Mouse (Mus musculus) hindbrain, postnatal 0 days (tissue): Measurements from ENCODE around the gene Nup93. TPM values are rescaled to one million over a fixed set of nuclear protein-coding genes. Genes with fewer than 3 reads are reported as not detected.

Experiments used
- ATAC-seq: fragments of 200-750 bp; cut with Nextera tagmentation; 2 replicates; pipeline ENCODE4 v1.8.0; 2017; ENCODE audit warnings: mild to moderate bottlenecking, moderate TSS enrichment, moderate library complexity
- DNase-seq: peaks from one replicate; pipeline ENCODE4 v3.0.0-alpha.2; 2015; ENCODE audit warnings: low spot score
- H3K27ac ChIP-seq: fragments of 300-500 bp; sonication (generic); 2 replicates; pipeline ENCODE4 v1.5.1; 2014; ENCODE audit warnings: mild to moderate bottlenecking
- H3K27me3 ChIP-seq: fragments of 300-500 bp; sonication (generic); 2 replicates; pipeline ENCODE4 v1.6.1; 2014; ENCODE audit warnings: low read length, mixed read lengths; ENCODE audit not compliant: insufficient read depth
- H3K36me3 ChIP-seq: fragments of 300-500 bp; sonication (generic); 2 replicates; pipeline ENCODE4 v1.6.1; 2014; ENCODE audit warnings: low read length, mixed read lengths; ENCODE audit not compliant: insufficient read depth
- H3K4me1 ChIP-seq: fragments of 300-500 bp; sonication (generic); 2 replicates; pipeline ENCODE4 v1.6.1; 2014; ENCODE audit warnings: antibody characterized with exemption, low read length, mixed read lengths; ENCODE audit not compliant: insufficient read depth
- H3K4me2 ChIP-seq: fragments of 300-500 bp; sonication (generic); 2 replicates; pipeline ENCODE4 v1.6.1; 2014; ENCODE audit warnings: low read depth, mild to moderate bottlenecking, low read length, moderate library complexity, mixed read lengths
- H3K4me3 ChIP-seq: fragments of 300-500 bp; sonication (generic); 2 replicates; pipeline ENCODE4 v1.5.1; 2014; ENCODE audit warnings: low read length
- H3K9ac ChIP-seq: fragments of 300-500 bp; sonication (generic); replicated peaks from 2 replicates; pipeline ENCODE4 v1.6.1; 2014; ENCODE audit warnings: mild to moderate bottlenecking, low read length, moderate library complexity, mixed read lengths
- H3K9me3 ChIP-seq: fragments of 300-500 bp; sonication (generic); 2 replicates; pipeline ENCODE4 v1.6.1; 2016; ENCODE audit warnings: low read length, mixed read lengths
- CTCF ChIP-seq: IDR thresholded peaks from 2 replicates; pipeline ENCODE4 v1.5.1; 2016; ENCODE audit warnings: antibody characterized with exemption, control low read depth, low read depth
- WGBS: fragments of 180-500 bp; shearing (Covaris S2); extraction: QIAGEN DNeasy Blood & Tissue Kit; methylation state at CpG from one replicate; pipeline ENCODE4 v1.1.7; 2014; 5-methylcytosine and 5-hydroxymethylcytosine counted together
- polyA plus RNA-seq: library from polyadenylated mRNA; unstranded; fragments of >200 nt; fragmentation: Nextera tagmentation; extraction: Ambion mirVana; gene quantifications from 2 replicates; pipeline ENCODE4 v1.2.1, GENCODE M21; 2015
- total RNA-seq: library from RNA; depleted of rRNA; stranded (reverse); fragments of >200 nt; gene quantifications from 2 replicates; pipeline ENCODE4 v1.2.3, GENCODE M21; 2014

Nup93 gene
- total and polyA plus RNA-seq, 2 experiments from 2014 or later: 33.1 to 44.8 TPM

DNA sequence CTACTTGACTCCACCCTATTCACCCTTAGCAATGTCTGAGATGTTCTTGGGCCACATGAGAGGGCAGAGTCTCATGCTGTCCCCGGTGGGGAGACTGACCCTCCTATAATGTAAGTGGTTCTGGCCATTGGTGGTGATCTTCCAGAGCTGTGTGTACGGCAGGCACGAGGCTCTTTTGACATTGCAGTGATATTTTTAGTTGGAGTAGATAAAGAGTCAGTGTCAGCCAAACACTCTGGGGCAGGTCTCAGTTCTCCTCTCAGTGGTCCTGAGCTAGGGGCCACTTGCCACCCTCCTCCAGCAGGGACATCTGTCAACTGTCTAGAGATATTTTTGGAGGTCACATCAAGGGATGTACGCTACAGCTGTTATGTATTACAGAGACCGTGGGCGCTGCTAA lies 142.9 kb downstream of the Nup93 start:
- WGBS: 78% methylated on average over 6 of the region's 6 CpGs
- Histone ChIP-seq H3K36me3 (no peaks in the 10 kb centered on the region), H3K27ac (no peak overlapping the region), H3K9ac (no peak overlapping the region), H3K4me2 (no peak overlapping the region), H3K9me3 (no peaks in the 10 kb centered on the region), H3K4me1 (0 out of 2 replicates have a peak, but pooled peaks cover 9% of the 10 kb centered on the region), H3K4me3 (no peak overlapping the region), H3K27me3 (no peaks in the 10 kb centered on the region)
- DNase-seq (no peak), ATAC-seq (no peak)
- TF ChIP-seq CTCF: no peak

DNA sequence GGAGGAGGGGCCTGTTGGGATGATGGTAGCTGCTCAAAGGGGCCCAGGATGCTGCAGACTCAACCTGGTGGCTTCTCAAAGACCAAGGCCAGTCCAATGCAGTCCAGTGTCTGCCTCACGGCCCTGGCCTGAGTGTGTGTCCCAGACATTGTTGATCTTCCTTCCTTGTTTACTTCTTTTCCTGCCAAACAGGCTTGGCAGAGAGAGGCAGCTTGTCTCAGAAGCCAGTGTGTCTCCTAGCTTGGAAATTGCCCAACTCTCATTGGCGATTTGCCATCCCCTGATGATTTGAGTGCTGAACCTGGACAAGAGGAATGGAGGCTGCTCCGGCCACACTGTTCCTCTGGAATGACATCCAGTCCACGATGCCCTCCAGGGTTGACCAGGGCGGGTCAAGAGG lies 144.2 kb downstream of the Nup93 start:
- Histone ChIP-seq H3K4me2 (no peak overlapping the region), H3K4me1 (0 out of 2 replicates have a peak, but pooled peaks cover 9% of the 10 kb centered on the region), H3K27ac (no peak overlapping the region; the same call in 1 of the 2 replicates), H3K4me3 (no peak overlapping the region), H3K9me3 (no peaks in the 10 kb centered on the region), H3K36me3 (no peaks in the 10 kb centered on the region), H3K27me3 (no peaks in the 10 kb centered on the region), H3K9ac (no peak overlapping the region)
- TF ChIP-seq CTCF: no peak
- peak; percentile 60; the same call in 1 of the 2 replicates for ATAC-seq
- DNase-seq: peak; percentile 83
- 41% methylated on average over 5 of the region's 5 CpGs for WGBS

DNA sequence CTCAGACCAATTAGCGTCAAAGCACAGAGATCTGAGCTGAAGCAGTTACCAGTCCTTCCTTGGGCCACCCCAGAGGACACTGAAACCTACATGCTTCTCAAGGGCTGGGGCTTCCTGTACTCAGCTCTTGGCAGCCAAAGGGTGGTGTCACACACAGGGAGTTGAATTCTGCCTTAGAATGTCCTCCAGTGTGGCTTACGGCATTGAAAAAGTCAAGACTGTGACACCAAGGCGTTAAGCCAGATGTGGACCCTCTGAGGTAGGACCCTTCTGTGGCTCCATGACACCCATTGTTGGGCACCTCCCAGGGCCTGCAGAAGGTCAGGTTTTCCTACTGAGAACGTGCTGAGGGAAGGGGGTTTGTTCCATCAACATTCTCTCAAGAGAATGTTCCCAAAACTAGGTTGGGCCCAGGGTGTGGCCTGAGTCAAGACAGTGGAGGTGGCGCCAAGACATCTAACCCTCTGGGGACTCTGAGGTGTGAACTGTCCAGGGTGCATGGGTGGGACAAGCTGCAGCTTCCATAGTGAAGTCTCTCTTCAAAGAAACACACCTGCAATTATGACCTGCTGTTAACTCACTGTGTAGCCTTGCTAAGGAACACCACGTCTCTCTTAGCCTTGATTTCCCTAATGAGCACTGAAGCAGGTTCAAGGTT lies 147.5 kb downstream of the Nup93 start:
- DNase-seq (no peak), ATAC-seq (no peak)
- Histone ChIP-seq H3K27ac (no peak overlapping the region), H3K27me3 (no peaks in the 10 kb centered on the region), H3K9me3 (no peaks in the 10 kb centered on the region), H3K9ac (no peak overlapping the region), H3K4me3 (no peak overlapping the region), H3K4me1 (0 out of 2 replicates have a peak, but pooled peaks cover 9% of the 10 kb centered on the region), H3K4me2 (no peak overlapping the region), H3K36me3 (no peaks in the 10 kb centered on the region)
- no peak for TF ChIP-seq CTCF
- WGBS: 86% methylated on average over 6 of the region's 6 CpGs

DNA sequence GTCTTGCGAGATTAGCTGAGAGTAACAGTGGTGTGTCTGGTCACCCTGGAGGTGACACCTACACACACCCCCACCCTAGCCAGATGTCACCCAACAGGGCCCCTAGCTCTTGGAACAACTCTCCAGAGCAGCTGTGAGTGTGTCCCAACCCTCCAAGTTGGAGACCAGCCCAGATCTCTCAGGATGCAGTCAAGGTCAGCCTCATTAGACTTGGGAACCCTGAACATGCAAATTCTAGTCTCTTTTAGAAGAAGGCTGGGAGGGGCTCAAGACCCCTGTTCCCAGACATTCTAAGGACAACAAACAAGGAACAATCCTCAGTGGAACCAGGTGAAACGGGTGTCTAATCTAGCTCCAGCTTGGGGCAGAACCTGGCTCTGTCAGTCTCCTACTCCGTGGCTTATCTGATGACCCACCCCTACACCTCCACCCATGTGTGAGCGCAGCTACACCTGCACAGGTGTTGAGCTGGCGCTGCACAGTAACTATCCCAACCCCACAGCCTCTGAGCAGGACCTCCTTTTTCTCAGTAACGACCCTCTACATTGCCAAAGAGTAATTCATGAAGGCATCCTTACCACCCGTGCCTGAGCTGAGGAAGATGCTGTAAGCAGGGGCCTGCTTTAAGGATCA lies 148.4 kb downstream of the Nup93 start:
- TF ChIP-seq CTCF: no peak
- DNase-seq: no peak
- 85% methylated on average over 7 of the region's 7 CpGs for WGBS
- Histone ChIP-seq H3K27me3 (no peaks in the 10 kb centered on the region), H3K9me3 (no peaks in the 10 kb centered on the region), H3K4me2 (no peak overlapping the region), H3K9ac (no peak overlapping the region), H3K36me3 (no peaks in the 10 kb centered on the region), H3K4me1 (0 out of 2 replicates have a peak, but pooled peaks cover 9% of the 10 kb centered on the region), H3K4me3 (no peak overlapping the region), H3K27ac (0 out of 2 replicates have a peak overlapping the region, but pooled peaks have one; percentile 21)
- no peak for ATAC-seq

DNA sequence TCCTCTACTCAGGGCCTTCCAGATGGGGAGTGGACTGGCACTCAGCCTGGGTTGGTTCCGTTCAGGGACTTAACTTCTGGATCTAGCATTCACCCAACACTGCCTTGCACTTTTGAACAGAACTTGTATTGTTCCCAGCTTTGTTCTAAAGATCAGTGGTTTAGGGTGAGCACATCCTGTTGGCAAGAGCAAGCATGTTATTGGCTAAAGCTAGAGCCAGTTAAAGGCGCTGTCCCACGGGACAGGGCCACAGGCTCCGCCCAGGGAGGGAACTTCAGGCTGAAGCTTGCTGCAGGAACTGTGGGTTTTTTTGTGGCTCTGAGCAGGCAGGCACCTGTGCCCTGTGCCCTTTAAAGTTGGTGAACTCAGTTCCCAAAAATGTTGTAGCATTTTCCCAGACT lies 148.9 kb downstream of the Nup93 start:
- H3K4me1 ChIP-seq: 0 out of 2 replicates have a peak, but pooled peaks cover 8% of the 10 kb centered on the region
- ATAC-seq: no peak
- H3K4me2 ChIP-seq: no peak overlapping the region
- H3K4me3 ChIP-seq: no peak overlapping the region
- no peak for TF ChIP-seq CTCF
- DNase-seq: peak; percentile 49
- WGBS: 50% methylated on average over 4 of the region's 4 CpGs
- no peaks in the 10 kb centered on the region for H3K36me3 ChIP-seq
- no peaks in the 10 kb centered on the region for H3K27me3 ChIP-seq
- H3K27ac ChIP-seq: 0 out of 2 replicates have a peak overlapping the region, but pooled peaks have one; percentile 21
- H3K9me3 ChIP-seq: no peaks in the 10 kb centered on the region
- H3K9ac ChIP-seq: no peak overlapping the region

DNA sequence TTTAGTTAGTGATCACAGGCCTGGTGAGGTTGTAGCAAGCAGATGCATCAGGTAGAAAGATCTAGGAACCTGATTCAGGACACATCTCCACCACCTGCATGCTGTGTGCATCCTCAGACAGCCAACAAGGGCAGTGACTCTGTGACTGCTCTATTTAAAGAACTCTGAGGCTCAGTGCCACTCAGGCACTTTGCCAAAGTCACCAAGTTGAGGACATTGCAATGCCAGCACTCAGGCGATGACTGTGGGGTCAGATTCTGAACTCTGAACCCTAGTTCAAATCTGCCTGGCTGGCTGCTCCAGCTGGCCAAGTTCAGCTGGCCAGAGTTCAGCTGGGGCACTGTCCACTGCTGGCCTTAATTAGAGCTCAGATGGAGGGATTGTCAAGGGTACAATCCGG lies 149.5 kb downstream of the Nup93 start:
- Histone ChIP-seq H3K4me2 (no peak overlapping the region), H3K9me3 (no peaks in the 10 kb centered on the region), H3K9ac (no peak overlapping the region), H3K36me3 (no peaks in the 10 kb centered on the region), H3K4me3 (no peak overlapping the region), H3K27ac (no peak overlapping the region), H3K27me3 (no peaks in the 10 kb centered on the region), H3K4me1 (0 out of 2 replicates have a peak, but pooled peaks cover 2% of the 10 kb centered on the region)
- TF ChIP-seq CTCF: no peak
- DNase-seq (peak; percentile 21), ATAC-seq (no peak)
- WGBS: 69% methylated on average over 2 of the region's 2 CpGs

DNA sequence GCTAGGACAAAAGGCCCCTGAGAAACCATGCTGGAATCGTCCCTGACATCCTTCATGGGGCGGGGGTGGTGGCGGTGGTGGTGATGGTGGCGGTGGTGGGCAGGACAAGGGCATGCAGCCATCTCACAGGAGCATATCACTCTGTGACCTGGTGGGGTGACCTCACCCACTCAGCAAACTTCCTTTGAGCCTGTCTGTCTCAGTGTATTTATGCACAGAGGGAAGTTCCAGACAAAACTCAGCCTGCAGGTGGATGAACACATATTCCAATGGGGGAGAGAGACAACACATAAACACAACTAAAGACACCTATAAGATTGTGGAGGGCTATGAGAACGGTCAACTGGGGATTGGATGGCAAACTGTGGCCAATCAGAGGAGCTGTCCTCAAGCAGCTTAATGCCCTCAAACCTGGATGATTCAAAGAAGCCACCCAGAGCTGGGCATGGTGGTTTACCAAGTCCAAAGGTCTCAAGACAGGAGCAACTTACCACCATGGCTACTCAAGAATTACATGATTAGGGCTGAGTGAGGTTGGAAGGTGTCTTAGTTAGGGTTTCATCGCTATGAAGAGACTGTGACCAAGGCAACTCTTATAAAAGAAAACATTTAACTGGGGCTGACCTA lies 150.4 kb downstream of the Nup93 start:
- no peak for ATAC-seq
- WGBS: 94% methylated on average over 6 of the region's 6 CpGs

More for the DNA sequence above, 150.4 kb downstream of the Nup93 start:
- no peak overlapping the region for H3K4me2 ChIP-seq
- H3K4me3 ChIP-seq: no peak overlapping the region
- no peak overlapping the region for H3K27ac ChIP-seq
- no peaks in the 10 kb centered on the region for H3K36me3 ChIP-seq
- no peaks in the 10 kb centered on the region for H3K27me3 ChIP-seq
- no peaks in the 10 kb centered on the region for H3K4me1 ChIP-seq
- no peak overlapping the region for H3K9ac ChIP-seq
- TF ChIP-seq CTCF: no peak
- DNase-seq: no peak
- H3K9me3 ChIP-seq: no peaks in the 10 kb centered on the region
